Mouse (Mus musculus): ENCODE measurements around the gene 4933427D14Rik.

DNA sequence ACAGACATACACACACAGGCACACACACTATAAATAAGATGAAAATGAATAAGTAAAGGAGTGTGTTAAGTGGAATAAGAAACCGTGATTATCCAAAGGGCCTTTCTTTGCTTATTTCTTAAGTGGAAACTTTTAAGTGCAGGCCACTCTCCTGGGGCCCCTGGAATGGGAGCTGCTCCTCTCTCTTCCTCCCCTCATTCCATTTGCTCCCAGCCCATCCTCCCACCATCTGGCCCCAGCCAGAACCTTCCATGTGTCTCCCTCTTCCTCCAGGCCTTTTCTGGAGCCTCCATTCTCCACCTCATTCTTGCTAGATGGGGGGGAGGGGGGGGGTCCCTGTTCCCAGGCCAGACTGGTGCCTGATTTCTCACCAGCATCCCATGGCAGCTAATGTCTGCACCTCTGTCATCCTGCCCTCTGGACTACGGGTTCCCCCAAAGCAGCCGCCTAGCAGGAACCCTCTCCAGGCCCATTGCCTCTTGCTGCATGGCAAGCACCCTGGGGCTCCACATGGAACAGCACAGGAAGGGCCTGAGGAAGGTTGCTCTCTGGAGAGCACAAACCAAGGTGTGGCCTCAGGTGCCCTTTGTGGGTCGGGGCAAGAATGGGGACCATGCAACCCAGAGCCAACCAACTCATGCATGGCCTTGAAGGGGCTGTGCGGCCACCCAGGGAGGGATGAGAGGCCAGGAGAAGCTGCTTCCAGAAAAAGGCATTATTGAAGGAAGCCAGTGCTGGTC, 79.6 kb downstream of the 4933427D14Rik start:
- TF ChIP-seq POLR2A (IDR thresholded peaks at IDR 0.05; ENCODE audit: borderline replicate concordance, insufficient read depth, low read length) (no peak), CTCF (IDR thresholded peaks at IDR 0.05; ENCODE audit: borderline replicate concordance, insufficient read depth, low read depth, low read length) (no peak)
